Comparison of ENCODE assay signal across 12 mouse cellular contexts in genomic region chr19:16177139-16177727, GRCm38 (mm10). TPM values are rescaled to one million over a fixed set of nuclear protein-coding genes. Genes with fewer than 3 reads are reported as not detected.
DNase-seq lines count a peak whose midpoint lies in the region; ATAC-seq and TF ChIP-seq lines count a peak whose summit lies in the region.
"Had no signal": no experiment of that assay in that cellular context is flagged by ENCODE, and none has a peak within 500 bp of the region (broad histone marks: within the 10 kb centered on the region; RNA-seq: fewer than 3 reads in every experiment).

No protein-coding gene starts in this region.

- no peak overlapping the region for H3K4me3 ChIP-seq in heart, embryonic 12.5 days
- no peak overlapping the region for H3K4me3 ChIP-seq in neural tube, embryonic 12.5 days
- H3K4me3 ChIP-seq in neural tube, embryonic 15.5 days (replicated peaks) = no peak overlapping the region
- H3K4me3 ChIP-seq in stomach, postnatal 0 days (ENCODE audit: low read depth, low read length) = no peak overlapping the region

- no peak overlapping the region for H3K9ac ChIP-seq in heart, embryonic 12.5 days
- no peak overlapping the region for H3K9ac ChIP-seq in neural tube, embryonic 12.5 days
- no peak overlapping the region for H3K9ac ChIP-seq in neural tube, embryonic 15.5 days (replicated peaks)
- no peak overlapping the region for H3K9ac ChIP-seq in stomach, postnatal 0 days (ENCODE audit: low read length)

- peak overlapping the region; percentile 70 for H3K27ac ChIP-seq in heart, embryonic 12.5 days (ENCODE audit: poor library complexity, severe bottlenecking)
- H3K27ac ChIP-seq in neural tube, embryonic 12.5 days = no peak overlapping the region
- no peak overlapping the region for H3K27ac ChIP-seq in neural tube, embryonic 15.5 days (replicated peaks)
- H3K27ac ChIP-seq in stomach, postnatal 0 days (replicated peaks) = peak overlapping the region; percentile 61; the same call in 1 of the 2 replicates

- no peaks in the 10 kb centered on the region for H3K27me3 ChIP-seq in heart, embryonic 12.5 days (replicated peaks)
- H3K27me3 ChIP-seq in neural tube, embryonic 12.5 days (replicated peaks) = no peaks in the 10 kb centered on the region
- H3K27me3 ChIP-seq in neural tube, embryonic 15.5 days (replicated peaks) = no peaks in the 10 kb centered on the region
- no peaks in the 10 kb centered on the region for H3K27me3 ChIP-seq in stomach, postnatal 0 days (ENCODE audit: control insufficient read depth, insufficient read depth, low read length)

- no peaks in the 10 kb centered on the region for H3K36me3 ChIP-seq in heart, embryonic 12.5 days
- no peaks in the 10 kb centered on the region for H3K36me3 ChIP-seq in neural tube, embryonic 12.5 days
- no peaks in the 10 kb centered on the region for H3K36me3 ChIP-seq in neural tube, embryonic 15.5 days
- no peaks in the 10 kb centered on the region for H3K36me3 ChIP-seq in stomach, postnatal 0 days (ENCODE audit: control insufficient read depth, insufficient read depth, low read length)

- no peaks in the 10 kb centered on the region for H3K9me3 ChIP-seq in heart, embryonic 12.5 days (replicated peaks)
- H3K9me3 ChIP-seq in neural tube, embryonic 12.5 days = no peaks in the 10 kb centered on the region
- no peaks in the 10 kb centered on the region for H3K9me3 ChIP-seq in neural tube, embryonic 15.5 days (replicated peaks)
- no peaks in the 10 kb centered on the region for H3K9me3 ChIP-seq in stomach, postnatal 0 days (ENCODE audit: control insufficient read depth, low read length)

- no peak overlapping the region for H3K4me2 ChIP-seq in heart, embryonic 12.5 days
- H3K4me2 ChIP-seq in neural tube, embryonic 12.5 days (replicated peaks) = no peak overlapping the region
- H3K4me2 ChIP-seq in neural tube, embryonic 15.5 days = no peak overlapping the region
- H3K4me2 ChIP-seq in stomach, postnatal 0 days (replicated peaks; ENCODE audit: low read depth) = no peak overlapping the region

- peaks cover 80% of the 10 kb centered on the region for H3K4me1 ChIP-seq in heart, embryonic 12.5 days (replicated peaks)
- H3K4me1 ChIP-seq in neural tube, embryonic 12.5 days = peaks cover 22% of the 10 kb centered on the region
- peaks cover 41% of the 10 kb centered on the region for H3K4me1 ChIP-seq in neural tube, embryonic 15.5 days
- peaks cover 13% of the 10 kb centered on the region for H3K4me1 ChIP-seq in stomach, postnatal 0 days (replicated peaks; ENCODE audit: control insufficient read depth, insufficient read depth)

- DNase-seq in heart, postnatal 36 days = no peak
- DNase-seq in kidney, adult 9 months = peak; percentile 18
- DNase-seq in kidney, adult 11 months = no peak
- DNase-seq in stomach, postnatal 0 days (ENCODE audit: low spot score) = no peak
- DNase-seq: cerebellum, postnatal 25 days; kidney, postnatal 10 days; spleen, adult 18-20 months; thymus, adult 18-20 months had no signal

- no peak for TF ChIP-seq EP300 in stomach, postnatal 0 days (optimal IDR thresholded peaks at IDR 0.05)

- intact Hi-C loops in heart, postnatal 36 days (cut with DNase I) = no loop called here

- no peak; the same call in 1 of the 2 replicates for ATAC-seq in heart, embryonic 12.5 days (ENCODE audit: insufficient number of reproducible peaks, low FRiP score)
- peak; percentile 44; the same call in 1 of the 2 replicates for ATAC-seq in neural tube, embryonic 12.5 days (ENCODE audit: low FRiP score, low read depth)
- no peak for ATAC-seq in neural tube, embryonic 15.5 days (ENCODE audit: low FRiP score)
- peak; percentile 49; the same call in 1 of the 2 replicates for ATAC-seq in stomach, postnatal 0 days (ENCODE audit: low FRiP score, low TSS enrichment)
- ATAC-seq in monocyte, adult 5-6 weeks (replicated peaks; ENCODE audit: insufficient number of reproducible peaks, low FRiP score, low TSS enrichment, poor library complexity, severe bottlenecking) = no peak

- TF ChIP-seq CTCF in stomach, postnatal 0 days (IDR thresholded peaks at IDR 0.05; ENCODE audit: low read depth) = no peak

- 85% methylated on average over 8 of the region's 8 CpGs for WGBS in heart, embryonic 12.5 days
- WGBS in neural tube, embryonic 12.5 days = 88% methylated on average over 8 of the region's 8 CpGs
- 90% methylated on average over 8 of the region's 8 CpGs for whole genome bisulfite sequencing in neural tube, embryonic 15.5 days
- WGBS in stomach, postnatal 0 days = 69% methylated on average over 8 of the region's 8 CpGs

RNA-seq across cellular contexts. Expression of gene Gnaq, which starts 44.6 kb away (rescaled TPM):
- 18.1 and 18.7 TPM in 2 replicates for polyA plus RNA-seq in heart, embryonic 12.5 days (2016; fragmentation: Nextera tagmentation; extraction: Ambion mirVana)
- total RNA-seq in heart, postnatal 36 days (2021) = 10 to 100 TPM; 22.5 to 23.0 TPM
- polyA plus RNA-seq in neural tube, embryonic 12.5 days (2016; fragmentation: Nextera tagmentation; extraction: Ambion mirVana) = 54.1 and 54.8 TPM in 2 replicates
- 98.0 and 110 TPM in 2 replicates for polyA plus RNA-seq in neural tube, embryonic 15.5 days (2015; fragmentation: Nextera tagmentation; extraction: Ambion mirVana)
- 18.1 and 18.6 TPM in 2 replicates for polyA plus RNA-seq in stomach, postnatal 0 days (2015; fragmentation: Nextera tagmentation; extraction: Ambion mirVana)
- 11.8 to 16.7 TPM (median 14.8 TPM) in 3 replicates for total RNA-seq in monocyte, adult 5-6 weeks (2017)

Comparison
In these comparisons a context has a peak if more than half of its experiments do, and no peak if none do; other contexts are left out.
1. ATAC-seq: peak in neural tube, embryonic 12.5 days (single experiment) and stomach, postnatal 0 days (single experiment); none in heart, embryonic 12.5 days (single experiment), neural tube, embryonic 15.5 days (single experiment) and monocyte, adult 5-6 weeks (single experiment).
2. H3K27ac ChIP-seq: peak in heart, embryonic 12.5 days (single experiment) and stomach, postnatal 0 days (single experiment); none in neural tube, embryonic 12.5 days (single experiment) and neural tube, embryonic 15.5 days (single experiment).